Mouse (Mus musculus) forebrain, embryonic 16.5 days (tissue): ENCODE measurements around the gene Glul. TPM values are rescaled to one million over a fixed set of nuclear protein-coding genes. Genes with fewer than 3 reads are reported as not detected.

Experiments used
- ATAC-seq: fragments of 200-750 bp; cut with Nextera tagmentation; 2 replicates; pipeline ENCODE4 v1.8.0; 2017; ENCODE audit warnings: mild to moderate bottlenecking, moderate library complexity
- H3K27ac ChIP-seq: fragments of 300-500 bp; sonication (generic); 2 replicates; pipeline ENCODE4 v1.5.1; 2014; ENCODE audit warnings: low read length, control low read depth
- H3K27me3 ChIP-seq: fragments of 300-500 bp; sonication (generic); replicated peaks from 2 replicates; pipeline ENCODE4 v1.6.1; 2014; ENCODE audit warnings: low read length; ENCODE audit not compliant: control insufficient read depth, insufficient read depth
- H3K36me3 ChIP-seq: fragments of 300-500 bp; sonication (generic); 2 replicates; pipeline ENCODE4 v1.6.1; 2014; ENCODE audit not compliant: control insufficient read depth, insufficient read depth
- H3K4me1 ChIP-seq: fragments of 300-500 bp; sonication (generic); replicated peaks from 2 replicates; pipeline ENCODE4 v1.6.1; 2014; ENCODE audit warnings: low read length; ENCODE audit not compliant: control insufficient read depth, insufficient read depth
- H3K4me2 ChIP-seq: fragments of 300-500 bp; sonication (generic); 2 replicates; pipeline ENCODE4 v1.6.1; 2014; ENCODE audit warnings: mild to moderate bottlenecking, low read length, control low read depth
- H3K4me3 ChIP-seq: fragments of 300-500 bp; sonication (generic); replicated peaks from 2 replicates; pipeline ENCODE4 v1.5.1; 2014; ENCODE audit warnings: mild to moderate bottlenecking, low read length, control low read depth
- H3K9ac ChIP-seq: fragments of 300-500 bp; sonication (generic); replicated peaks from 2 replicates; pipeline ENCODE4 v1.6.1; 2014; ENCODE audit warnings: low read depth, low read length, control low read depth
- H3K9me3 ChIP-seq: fragments of 300-500 bp; sonication (generic); 2 replicates; pipeline ENCODE4 v1.6.1; 2016; ENCODE audit warnings: low read length; ENCODE audit not compliant: control insufficient read depth
- WGBS: fragments of 180-500 bp; shearing (Covaris S2); extraction: QIAGEN DNeasy Blood & Tissue Kit; methylation state at CpG from one replicate; pipeline ENCODE4 v1.1.7; 2014; 5-methylcytosine and 5-hydroxymethylcytosine counted together
- polyA plus RNA-seq: library from polyadenylated mRNA; unstranded; fragments of >200 nt; fragmentation: Nextera tagmentation; extraction: Ambion mirVana; gene quantifications from 2 replicates; pipeline ENCODE4 v1.2.1, GENCODE M21; 2015

Glul gene
- polyA plus RNA-seq, 1 experiment from 2014 or later: 114 TPM

- WGBS: 41% methylated on average over 6 of the region's 6 CpGs
- no peak overlapping the region for H3K4me3 ChIP-seq
- H3K9ac ChIP-seq: no peak overlapping the region
- peaks cover 45% of the 10 kb centered on the region for H3K36me3 ChIP-seq
- no peaks in the 10 kb centered on the region for H3K27me3 ChIP-seq
- no peak overlapping the region for H3K4me2 ChIP-seq
- ATAC-seq: no peak
- no peak overlapping the region for H3K27ac ChIP-seq
- H3K9me3 ChIP-seq: no peaks in the 10 kb centered on the region
- H3K4me1 ChIP-seq: peaks cover 1% of the 10 kb centered on the region
These were observed 8.5 kb downstream of the Glul start for GRCm38 (mm10) chr1:153908208-153908607.

- H3K4me2 ChIP-seq: no peak overlapping the region
- no peak overlapping the region for H3K9ac ChIP-seq
- peaks cover 43% of the 10 kb centered on the region for H3K36me3 ChIP-seq
- no peaks in the 10 kb centered on the region for H3K4me1 ChIP-seq
- H3K9me3 ChIP-seq: no peaks in the 10 kb centered on the region
- no peak for ATAC-seq
- H3K27ac ChIP-seq: no peak overlapping the region
- 86% methylated on average over 4 of the region's 4 CpGs for WGBS
- H3K4me3 ChIP-seq: no peak overlapping the region
- H3K27me3 ChIP-seq: no peaks in the 10 kb centered on the region
These were observed 9.0 kb downstream of the Glul start for GRCm38 (mm10) chr1:153908741-153909140.

- Histone ChIP-seq H3K4me2 (no peak overlapping the region), H3K9me3 (no peaks in the 10 kb centered on the region), H3K9ac (no peak overlapping the region), H3K36me3 (peaks cover 40% of the 10 kb centered on the region), H3K27me3 (no peaks in the 10 kb centered on the region), H3K27ac (no peak overlapping the region), H3K4me1 (no peaks in the 10 kb centered on the region), H3K4me3 (no peak overlapping the region)
- ATAC-seq: no peak
- WGBS: 90% methylated on average over 10 of the region's 10 CpGs
These were observed 9.6 kb downstream of the Glul start for GRCm38 (mm10) chr1:153909213-153909962.

GRCm38 (mm10) chr1:153909963-153910291, 10.2 kb downstream of the Glul start:
- Histone ChIP-seq H3K9ac (no peak overlapping the region), H3K36me3 (peaks cover 38% of the 10 kb centered on the region), H3K4me2 (no peak overlapping the region), H3K4me1 (no peaks in the 10 kb centered on the region), H3K4me3 (no peak overlapping the region), H3K9me3 (no peaks in the 10 kb centered on the region), H3K27ac (no peak overlapping the region), H3K27me3 (no peaks in the 10 kb centered on the region)
- ATAC-seq: no peak
- 92% methylated on average over 9 of the region's 9 CpGs for WGBS

GRCm38 (mm10) chr1:153910423-153910822, 10.7 kb downstream of the Glul start:
- Histone ChIP-seq H3K27ac (no peak overlapping the region), H3K9me3 (no peaks in the 10 kb centered on the region), H3K4me2 (no peak overlapping the region), H3K4me1 (no peaks in the 10 kb centered on the region), H3K4me3 (no peak overlapping the region), H3K27me3 (no peaks in the 10 kb centered on the region), H3K9ac (no peak overlapping the region), H3K36me3 (peaks cover 33% of the 10 kb centered on the region)
- WGBS: 94% methylated on average over 5 of the region's 5 CpGs
- no peak for ATAC-seq

- ATAC-seq: no peak
- Histone ChIP-seq H3K36me3 (peaks cover 27% of the 10 kb centered on the region), H3K9ac (no peak overlapping the region), H3K4me3 (no peak overlapping the region), H3K4me1 (no peaks in the 10 kb centered on the region), H3K27ac (no peak overlapping the region), H3K27me3 (no peaks in the 10 kb centered on the region), H3K9me3 (no peaks in the 10 kb centered on the region), H3K4me2 (no peak overlapping the region)
- WGBS: 89% methylated on average over 6 of the region's 6 CpGs
These were observed 11.6 kb downstream of the Glul start for GRCm38 (mm10) chr1:153911276-153911795.

GRCm38 (mm10) chr1:153913869-153914268, 14.1 kb downstream of the Glul start:
- H3K9ac ChIP-seq: no peak overlapping the region
- no peak overlapping the region for H3K27ac ChIP-seq
- H3K36me3 ChIP-seq: peaks cover 10% of the 10 kb centered on the region; the same call in 1 of the 2 replicates
- WGBS: 92% methylated on average over 3 of the region's 3 CpGs
- no peaks in the 10 kb centered on the region for H3K27me3 ChIP-seq
- H3K4me1 ChIP-seq: no peaks in the 10 kb centered on the region
- no peak for ATAC-seq
- H3K4me3 ChIP-seq: no peak overlapping the region
- no peak overlapping the region for H3K4me2 ChIP-seq
- H3K9me3 ChIP-seq: no peaks in the 10 kb centered on the region

- H3K9me3 ChIP-seq: no peaks in the 10 kb centered on the region
- H3K27me3 ChIP-seq: no peaks in the 10 kb centered on the region
- H3K4me3 ChIP-seq: no peak overlapping the region
- no peak overlapping the region for H3K9ac ChIP-seq
- 63% methylated on average over 3 of the region's 3 CpGs for WGBS
- H3K4me2 ChIP-seq: no peak overlapping the region
- H3K27ac ChIP-seq: no peak overlapping the region
- no peaks in the 10 kb centered on the region for H3K4me1 ChIP-seq
- ATAC-seq: no peak
- H3K36me3 ChIP-seq: no peaks in the 10 kb centered on the region
These were observed 18.9 kb downstream of the Glul start for GRCm38 (mm10) chr1:153918521-153919206.

GRCm38 (mm10) chr1:153921642-153922041, 21.9 kb downstream of the Glul start:
- Histone ChIP-seq H3K4me3 (no peak overlapping the region), H3K4me1 (no peaks in the 10 kb centered on the region), H3K9me3 (no peaks in the 10 kb centered on the region), H3K27me3 (no peaks in the 10 kb centered on the region), H3K4me2 (no peak overlapping the region), H3K9ac (no peak overlapping the region), H3K36me3 (no peaks in the 10 kb centered on the region), H3K27ac (no peak overlapping the region)
- 92% methylated on average over 3 of the region's 3 CpGs for WGBS
- ATAC-seq: no peak
